Mouse (Mus musculus) cerebellum, adult 2 months (tissue): Measurements from ENCODE around the gene Fam20c.

Experiments used
- CTCF ChIP-seq: fragments of 200-500 bp; IDR thresholded peaks from 2 replicates; pipeline ENCODE4 v1.5.1; 2011; ENCODE audit warnings: low read depth, mild to moderate bottlenecking, control low read depth, low read length, moderate library complexity, borderline replicate concordance; ENCODE audit not compliant: insufficient read depth
- POLR2A ChIP-seq: fragments of 200-500 bp; IDR thresholded peaks from 2 replicates; pipeline ENCODE4 v1.6.1; 2011; ENCODE audit warnings: low read length, control low read depth, borderline replicate concordance; ENCODE audit not compliant: insufficient read depth

- no peak for TF ChIP-seq CTCF
- TF ChIP-seq POLR2A = no peak
Measured at GRCm38 (mm10) chr5:138753946-138754302, 390 bp upstream of the Fam20c start.
